ENCODE assay signal across 16 mouse cellular contexts in the genomic region with DNA sequence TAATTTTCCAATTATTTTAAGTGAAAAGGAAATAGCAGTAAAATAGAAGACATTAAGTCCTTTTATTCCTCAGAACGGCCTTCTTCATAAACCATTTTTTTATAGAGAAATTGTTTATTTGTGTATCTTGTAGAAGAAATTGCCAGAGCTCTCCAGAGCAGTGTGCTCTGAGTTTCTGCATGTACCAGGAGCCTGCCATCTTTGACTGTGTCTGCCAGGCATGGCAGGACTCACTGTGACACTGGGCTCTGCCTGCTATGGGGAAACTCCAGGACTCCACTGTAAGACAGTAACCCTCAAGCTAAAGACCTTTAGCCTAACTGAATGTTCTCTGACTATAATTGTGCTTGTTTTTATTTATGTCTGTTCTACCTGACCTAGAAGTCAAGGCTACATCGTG.
DNase-seq lines count a peak whose midpoint lies in the region; ATAC-seq lines count a peak whose summit lies in the region.
"Had no signal": no experiment of that assay in that cellular context is flagged by ENCODE, and none has a peak within 500 bp of the region (broad histone marks: within the 10 kb centered on the region; RNA-seq: fewer than 3 reads in every experiment).

No protein-coding gene starts in this region.

- no peak overlapping the region for H3K4me3 ChIP-seq in limb, embryonic 11.5 days (ENCODE audit: low read depth, low read length)
- H3K4me3 ChIP-seq in limb, embryonic 10.5 days: no peak overlapping the region
- H3K4me3 ChIP-seq in forebrain, embryonic 15.5 days: peak overlapping the region; percentile 12
- peak overlapping the region; percentile 25 for H3K4me3 ChIP-seq in midbrain, embryonic 13.5 days (replicated peaks)
- H3K4me3 ChIP-seq: embryonic facial prominence, embryonic 10.5 days; heart, embryonic 12.5 days had no signal

- no peaks in the 10 kb centered on the region for H3K9me3 ChIP-seq in limb, embryonic 11.5 days (ENCODE audit: control insufficient read depth, low read length)
- no peaks in the 10 kb centered on the region for H3K9me3 ChIP-seq in limb, embryonic 10.5 days (replicated peaks)
- H3K9me3 ChIP-seq in forebrain, embryonic 15.5 days: no peaks in the 10 kb centered on the region
- H3K9me3 ChIP-seq in midbrain, embryonic 13.5 days: no peaks in the 10 kb centered on the region
- H3K9me3 ChIP-seq: embryonic facial prominence, embryonic 10.5 days; heart, embryonic 12.5 days had no signal

- no peak overlapping the region for H3K9ac ChIP-seq in limb, embryonic 11.5 days (ENCODE audit: low read length)
- H3K9ac ChIP-seq in forebrain, embryonic 15.5 days (replicated peaks): no peak overlapping the region
- H3K9ac ChIP-seq in midbrain, embryonic 13.5 days (replicated peaks): peak overlapping the region; percentile 63; the same call in 1 of the 2 replicates
- H3K9ac ChIP-seq: heart, embryonic 12.5 days; liver, postnatal 0 days had no signal

- 0 out of 2 replicates have a peak overlapping the region, but pooled peaks have one; percentile 4 for H3K27ac ChIP-seq in limb, embryonic 11.5 days (replicated peaks; ENCODE audit: low read depth, low read length)
- H3K27ac ChIP-seq in limb, embryonic 10.5 days: no peak overlapping the region
- H3K27ac ChIP-seq in forebrain, embryonic 15.5 days (replicated peaks): no peak overlapping the region
- H3K27ac ChIP-seq in midbrain, embryonic 13.5 days: 0 out of 2 replicates have a peak overlapping the region, but pooled peaks have one; percentile 71

- WGBS in limb, embryonic 11.5 days: 74% methylated on average over 2 of the region's 2 CpGs
- WGBS in limb, embryonic 10.5 days: 81% methylated on average over 2 of the region's 2 CpGs
- WGBS in forebrain, embryonic 15.5 days: 48% methylated on average over 2 of the region's 2 CpGs
- 62% methylated on average over 2 of the region's 2 CpGs for WGBS in midbrain, embryonic 13.5 days

- H3K36me3 ChIP-seq in limb, embryonic 11.5 days (ENCODE audit: control insufficient read depth, insufficient read depth, low read length): no peaks in the 10 kb centered on the region
- no peaks in the 10 kb centered on the region for H3K36me3 ChIP-seq in limb, embryonic 10.5 days
- no peaks in the 10 kb centered on the region for H3K36me3 ChIP-seq in forebrain, embryonic 15.5 days
- H3K36me3 ChIP-seq in midbrain, embryonic 13.5 days: 0 out of 2 replicates have a peak, but pooled peaks cover 5% of the 10 kb centered on the region
- H3K36me3 ChIP-seq: embryonic facial prominence, embryonic 10.5 days; heart, embryonic 12.5 days had no signal

- intact Hi-C loops in gastrocnemius, postnatal 36 days (cut with DNase I): no loop called here

- H3K4me2 ChIP-seq in limb, embryonic 11.5 days (ENCODE audit: low read depth, severe bottlenecking): no peak overlapping the region
- H3K4me2 ChIP-seq in forebrain, embryonic 15.5 days (replicated peaks): peak overlapping the region; percentile 28
- H3K4me2 ChIP-seq in midbrain, embryonic 13.5 days (replicated peaks): peak overlapping the region; percentile 46

- H3K27me3 ChIP-seq in limb, embryonic 11.5 days (ENCODE audit: control insufficient read depth, insufficient read depth, low read length): no peaks in the 10 kb centered on the region
- no peaks in the 10 kb centered on the region for H3K27me3 ChIP-seq in limb, embryonic 10.5 days (ENCODE audit: low read depth, poor library complexity, severe bottlenecking)
- no peaks in the 10 kb centered on the region for H3K27me3 ChIP-seq in forebrain, embryonic 15.5 days
- no peaks in the 10 kb centered on the region; the same call in 1 of the 2 replicates for H3K27me3 ChIP-seq in midbrain, embryonic 13.5 days
- H3K27me3 ChIP-seq: heart, embryonic 12.5 days had no signal

- H3K4me1 ChIP-seq in limb, embryonic 11.5 days (ENCODE audit: control insufficient read depth, insufficient read depth, low read length): 0 out of 2 replicates have a peak, but pooled peaks cover 10% of the 10 kb centered on the region
- H3K4me1 ChIP-seq in limb, embryonic 10.5 days: peaks cover 16% of the 10 kb centered on the region
- H3K4me1 ChIP-seq in forebrain, embryonic 15.5 days: peaks cover 13% of the 10 kb centered on the region
- H3K4me1 ChIP-seq in midbrain, embryonic 13.5 days (replicated peaks): peaks cover 12% of the 10 kb centered on the region

- DNase-seq in limb, embryonic 11.5 days (ENCODE audit: low spot score): no peak
- no peak for DNase-seq in limb, embryonic 10.5 days (ENCODE audit: low spot score)
- DNase-seq in kidney, postnatal 25 days: no peak
- no peak for DNase-seq in gastrocnemius, postnatal 36 days
- DNase-seq in heart, adult 11 months: no peak
- DNase-seq: adrenal gland, postnatal 10 days; cerebellum, adult 18-20 months; kidney, adult 18-20 months; kidney, postnatal 10 days; liver; liver, postnatal 0 days; thymus, postnatal 4 days had no signal

- no peak for ATAC-seq in limb, embryonic 11.5 days (ENCODE audit: insufficient number of reproducible peaks, low FRiP score, low TSS enrichment, low read depth)
- peak; percentile 70 for ATAC-seq in forebrain, embryonic 15.5 days (replicated peaks)
- ATAC-seq in midbrain, embryonic 13.5 days: peak; percentile 74; the same call in 1 of the 2 replicates
- ATAC-seq: liver, postnatal 0 days had no signal

Comparison
In these comparisons a context has a peak if more than half of its experiments do, and no peak if none do; other contexts are left out.
1. H3K27ac ChIP-seq: peak in limb, embryonic 11.5 days (single experiment) and midbrain, embryonic 13.5 days (single experiment); none in limb, embryonic 10.5 days (single experiment) and forebrain, embryonic 15.5 days (single experiment).
2. H3K4me3 ChIP-seq: peak in forebrain, embryonic 15.5 days (single experiment) and midbrain, embryonic 13.5 days (single experiment); none in limb, embryonic 11.5 days (single experiment) and limb, embryonic 10.5 days (single experiment).